Mouse (Mus musculus) CH12.LX (cell line): ENCODE data around the gene Ube2n. TPM values are rescaled to one million over a fixed set of nuclear protein-coding genes. Genes with fewer than 3 reads are reported as not detected.

Experiments
- DNase-seq: peaks from one replicate; pipeline ENCODE4 v3.0.0-alpha.2; 2013; ENCODE audit errors: extremely low read depth
- H3K27ac ChIP-seq: 2 replicates; pipeline ENCODE4 v1.5.1; 2012; ENCODE audit warnings: low read depth, mild to moderate bottlenecking, control low read depth, moderate library complexity; ENCODE audit not compliant: insufficient read depth
- H3K27me3 ChIP-seq: replicated peaks from 2 replicates; pipeline ENCODE3; 2012; ENCODE audit warnings: inconsistent platforms
- H3K36me3 ChIP-seq, 2 experiments: replicated peaks in 1 of 2; 2 replicates each; pipeline versions ENCODE3 to v1.6.1; 2012; ENCODE audit warnings: inconsistent platforms in 1 of 2, low read length in 1 of 2, mild to moderate bottlenecking in 1 of 2, mixed read lengths in 1 of 2, moderate library complexity in 1 of 2; ENCODE audit not compliant: control insufficient read depth in 1 of 2, insufficient read depth in 1 of 2
- H3K4me1 ChIP-seq, 2 experiments: 2 replicates each; pipeline ENCODE4 v1.6.1; 2012; ENCODE audit warnings: inconsistent platforms in 1 of 2, moderate library complexity in 1 of 2; ENCODE audit not compliant: insufficient read depth in 2 of 2, control insufficient read depth in 1 of 2
- H3K4me2 ChIP-seq: 2 replicates; pipeline ENCODE4 v1.6.1; 2012; ENCODE audit warnings: low read depth, mild to moderate bottlenecking, control low read depth; ENCODE audit not compliant: poor library complexity, insufficient read depth, severe bottlenecking
- H3K4me3 ChIP-seq, 3 experiments: fragments of 150-350 bp in 1 of 3; sonication (generic) in 1 of 3; replicated peaks in 1 of 3; 2 replicates each; pipeline versions ENCODE3 to v1.5.1; 2011 to 2012; ENCODE audit warnings: low read depth in 2 of 3, low read length in 2 of 3, mild to moderate bottlenecking in 2 of 3, moderate library complexity in 2 of 3, control low read depth in 1 of 3, improper control_type of control experiment in 1 of 3, inconsistent platforms in 1 of 3, mixed read lengths in 1 of 3; ENCODE audit not compliant: poor library complexity in 1 of 3
- H3K79me2 ChIP-seq: replicated peaks from 2 replicates; pipeline ENCODE4 v1.6.1; 2012; ENCODE audit warnings: mild to moderate bottlenecking, moderate library complexity; ENCODE audit not compliant: control insufficient read depth, poor library complexity, insufficient read depth, severe bottlenecking; ENCODE audit errors: extremely low read depth
- H3K9ac ChIP-seq: 2 replicates; pipeline ENCODE4 v1.6.1; 2012; ENCODE audit warnings: low read depth, mild to moderate bottlenecking, control low read depth, moderate library complexity; ENCODE audit not compliant: insufficient read depth
- H3K9me3 ChIP-seq: replicated peaks from 2 replicates; pipeline ENCODE3; 2012; ENCODE audit warnings: low read length, inconsistent platforms, mixed read lengths
- CHD1 ChIP-seq: IDR thresholded peaks from 2 replicates; pipeline ENCODE4 v1.6.1; 2012; ENCODE audit warnings: low read depth, low read length, improper control_type of control experiment, inconsistent platforms
- CTCF ChIP-seq, 2 experiments: IDR thresholded peaks in 1 of 2; conservative IDR thresholded peaks in 1 of 2; 2 replicates each; pipeline ENCODE4 v1.5.1; 2011 to 2012; ENCODE audit warnings: low read depth in 2 of 2, low read length in 2 of 2, improper control_type of control experiment in 1 of 2, inconsistent platforms in 1 of 2, mild to moderate bottlenecking in 1 of 2, moderate library complexity in 1 of 2
- ELF1 ChIP-seq: IDR thresholded peaks from 2 replicates; pipeline ENCODE4 v1.6.1; 2014; ENCODE audit warnings: low read depth, mild to moderate bottlenecking, inconsistent platforms, low read length, improper control_type of control experiment
- HCFC1 ChIP-seq: IDR thresholded peaks from 2 replicates; pipeline ENCODE4 v1.6.1; 2012; ENCODE audit warnings: low read depth, mild to moderate bottlenecking, inconsistent platforms, low read length, improper control_type of control experiment
- JUND ChIP-seq: conservative IDR thresholded peaks from 2 replicates; pipeline ENCODE4 v1.6.1; 2011; ENCODE audit warnings: low read depth, low read length, improper control_type of control experiment
- KAT2A ChIP-seq: IDR thresholded peaks from 2 replicates; pipeline ENCODE4 v1.6.1; 2012; ENCODE audit warnings: low read length, improper control_type of control experiment, inconsistent platforms; ENCODE audit not compliant: insufficient replicate concordance
- NELFE ChIP-seq: IDR thresholded peaks from 2 replicates; pipeline ENCODE4 v1.6.1; 2011; ENCODE audit warnings: low read depth, low read length, improper control_type of control experiment
- SMC3 ChIP-seq: IDR thresholded peaks from 2 replicates; pipeline ENCODE4 v1.6.1; 2011; ENCODE audit warnings: low read depth, low read length, improper control_type of control experiment
- TBP ChIP-seq: conservative IDR thresholded peaks from 2 replicates; pipeline ENCODE4 v1.6.1; 2011; ENCODE audit warnings: low read depth, low read length, improper control_type of control experiment
- dilution Hi-C: fragments of 300-500 bp; cut with MboI; formaldehyde crosslinking; loops from 2 replicates; pipeline ENCODE4 v1.14.3; 2020; ENCODE audit warnings: low sequenced_read_pairs; ENCODE audit not compliant: extremely low pct_unique_long_range_greater_than_20kb, extremely low pct_ligation_motif_present
- in situ Hi-C: fragments of 300-500 bp; cut with MboI; formaldehyde crosslinking; loops from 3 replicates; pipeline ENCODE4 v1.14.3; 2019; ENCODE audit warnings: low sequenced_read_pairs, low pct_ligation_motif_present, low pct_unique_long_range_greater_than_20kb, mixed read lengths
- polyA plus RNA-seq: library from polyadenylated mRNA; unstranded; fragments of >175 nt; gene quantifications from 2 replicates; pipeline ENCODE4 v1.2.1, GENCODE M21; 2012; ENCODE audit warnings: low read depth; ENCODE audit not compliant: insufficient read length
- total RNA-seq, 2 experiments: library from RNA; depleted of rRNA; stranded (reverse); fragments of 300-350 nt in 1 of 2; fragments of >200 nt in 1 of 2; gene quantifications; 2 replicates each; pipeline ENCODE4 v1.2.3; 2012 to 2014

The Ube2n gene
- total and polyA plus RNA-seq, 3 experiments, result 71.9 to 265 (median 237) TPM

DNA sequence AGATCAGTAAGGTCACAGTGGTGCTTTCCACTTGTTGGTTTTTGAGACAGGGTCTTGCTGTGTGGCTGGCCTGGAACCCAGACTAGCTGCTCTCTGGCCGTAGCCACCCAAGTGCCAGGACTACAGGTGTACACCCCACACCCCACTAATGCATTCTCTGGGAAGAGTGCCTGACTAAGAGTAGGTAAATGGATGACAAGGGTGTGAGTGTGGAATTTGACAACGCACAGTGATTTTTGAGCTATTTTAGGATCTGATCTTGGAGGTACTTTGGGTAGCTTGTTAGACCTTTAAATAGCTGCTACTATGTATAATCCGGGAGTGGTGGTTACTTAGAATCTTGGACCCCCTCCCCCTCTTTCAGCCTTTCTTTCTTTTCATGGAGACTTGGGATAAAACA lies 24.3 kb downstream of the Ube2n start:
- DNase-seq, result no peak
- TF ChIP-seq CTCF (conservative IDR thresholded peaks at IDR 0.05 in 1 of 2, IDR thresholded peaks at IDR 0.05 in 1 of 2; ENCODE audit: low read depth in 2 of 2, low read length in 2 of 2), result no peak
- no peaks in the 10 kb centered on the region for H3K9me3 ChIP-seq
- H3K4me1 ChIP-seq, result peaks cover 3 to 25% of the 10 kb centered on the region in 2 experiments; a peak in 3 of 4 replicates
- dilution Hi-C loops (no loop called here), in situ Hi-C loops (loop anchor here (25.0 kb wide), 1 partner anchor 548 kb away; no protein-coding TSS in a partner anchor)
- peaks cover 11 to 29% of the 10 kb centered on the region in 2 experiments for H3K36me3 ChIP-seq
- H3K27ac ChIP-seq, result no peak overlapping the region
- no peak overlapping the region for H3K4me3 ChIP-seq
- H3K9ac ChIP-seq, result no peak overlapping the region
- peaks cover 57% of the 10 kb centered on the region for H3K79me2 ChIP-seq
- H3K27me3 ChIP-seq, result no peaks in the 10 kb centered on the region
- H3K4me2 ChIP-seq, result no peak overlapping the region

DNA sequence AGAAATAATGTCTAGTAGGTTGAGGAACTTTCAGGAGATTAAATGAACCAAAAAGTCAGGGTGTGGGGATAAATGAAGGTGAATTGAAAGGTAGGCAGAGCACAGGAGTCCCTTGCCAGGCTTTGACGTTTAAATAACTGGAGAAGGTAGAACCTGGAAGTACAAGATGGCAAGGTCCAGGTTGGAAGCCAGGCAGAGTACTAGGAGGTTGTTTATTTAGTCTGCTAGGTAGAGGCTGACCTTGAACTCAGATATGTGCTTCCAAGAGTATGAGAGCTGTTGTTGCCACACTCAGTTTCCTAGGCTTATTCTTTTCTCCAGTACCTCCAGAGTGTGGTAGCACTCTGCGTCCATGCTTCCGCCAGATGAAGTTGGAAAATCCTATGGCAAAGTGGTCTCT lies 24.9 kb downstream of the Ube2n start:
- no peak for DNase-seq
- in situ Hi-C loops, result loop anchor here (25.0 kb wide), 1 partner anchor 547 kb away; no protein-coding TSS in a partner anchor

DNA sequence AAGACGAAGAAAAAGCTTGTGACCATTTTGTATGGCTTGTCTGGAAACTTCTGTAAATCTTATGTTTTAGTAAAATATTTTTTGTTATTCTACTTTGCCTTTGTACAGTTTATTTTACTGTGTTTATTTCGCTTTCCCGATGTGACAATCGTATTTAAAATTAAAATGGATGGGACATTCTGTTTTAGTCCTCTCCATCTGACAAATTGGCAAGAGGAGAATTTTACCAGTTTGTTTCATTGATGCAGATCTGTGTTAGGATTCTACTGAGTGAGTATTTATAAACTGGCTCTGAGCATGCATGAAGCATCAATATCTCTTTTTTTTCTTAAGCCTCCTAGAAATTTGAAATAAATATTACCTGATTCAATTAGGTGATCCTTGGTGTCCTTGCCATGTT lies 28.0 kb downstream of the Ube2n start:
- Histone ChIP-seq H3K27me3 (no peaks in the 10 kb centered on the region), H3K36me3 (peaks cover 27 to 54% of the 10 kb centered on the region in 2 experiments)
- dilution Hi-C loops, result no loop called here
- TF ChIP-seq SMC3 (no peak), HCFC1 (no peak), NELFE (no peak), TBP (no peak), JUND (no peak), CTCF (conservative IDR thresholded peaks at IDR 0.05 in 1 of 2, IDR thresholded peaks at IDR 0.05 in 1 of 2; ENCODE audit: low read depth in 2 of 2, low read length in 2 of 2) (no peak), CHD1 (no peak), ELF1 (no peak)
- TF ChIP-seq, all 38 proteins: peak for 0
- Histone ChIP-seq H3K4me1 (peaks cover 3 to 61% of the 10 kb centered on the region in 2 experiments; a peak in 3 of 4 replicates), H3K4me2 (no peak overlapping the region), H3K4me3 (no peak overlapping the region), H3K79me2 (peaks cover 27% of the 10 kb centered on the region), H3K9me3 (no peaks in the 10 kb centered on the region), H3K9ac (no peak overlapping the region), H3K27ac (no peak overlapping the region)
- DNase-seq, result no peak
- in situ Hi-C loops, result loop anchor here (25.0 kb wide), 1 partner anchor 544 kb away; no protein-coding TSS in a partner anchor

More for the DNA sequence above, 24.9 kb downstream of the Ube2n start:
- no peak for TF ChIP-seq KAT2A
- TF ChIP-seq ELF1, result no peak
- TF ChIP-seq NELFE, result no peak
- H3K79me2 ChIP-seq, result peaks cover 52% of the 10 kb centered on the region
- no peaks in the 10 kb centered on the region for H3K9me3 ChIP-seq
- dilution Hi-C loops, result no loop called here
- H3K9ac ChIP-seq, result no peak overlapping the region
- H3K27ac ChIP-seq, result no peak overlapping the region
- H3K4me3 ChIP-seq, result no peak overlapping the region
- H3K4me1 ChIP-seq, result peaks cover 3 to 31% of the 10 kb centered on the region in 2 experiments; a peak in 3 of 4 replicates
- no peaks in the 10 kb centered on the region for H3K27me3 ChIP-seq
- peaks cover 16 to 33% of the 10 kb centered on the region in 2 experiments for H3K36me3 ChIP-seq
- no peak overlapping the region for H3K4me2 ChIP-seq
